Mouse (Mus musculus): ENCODE data around the gene Tec.

The Tec gene

DNA sequence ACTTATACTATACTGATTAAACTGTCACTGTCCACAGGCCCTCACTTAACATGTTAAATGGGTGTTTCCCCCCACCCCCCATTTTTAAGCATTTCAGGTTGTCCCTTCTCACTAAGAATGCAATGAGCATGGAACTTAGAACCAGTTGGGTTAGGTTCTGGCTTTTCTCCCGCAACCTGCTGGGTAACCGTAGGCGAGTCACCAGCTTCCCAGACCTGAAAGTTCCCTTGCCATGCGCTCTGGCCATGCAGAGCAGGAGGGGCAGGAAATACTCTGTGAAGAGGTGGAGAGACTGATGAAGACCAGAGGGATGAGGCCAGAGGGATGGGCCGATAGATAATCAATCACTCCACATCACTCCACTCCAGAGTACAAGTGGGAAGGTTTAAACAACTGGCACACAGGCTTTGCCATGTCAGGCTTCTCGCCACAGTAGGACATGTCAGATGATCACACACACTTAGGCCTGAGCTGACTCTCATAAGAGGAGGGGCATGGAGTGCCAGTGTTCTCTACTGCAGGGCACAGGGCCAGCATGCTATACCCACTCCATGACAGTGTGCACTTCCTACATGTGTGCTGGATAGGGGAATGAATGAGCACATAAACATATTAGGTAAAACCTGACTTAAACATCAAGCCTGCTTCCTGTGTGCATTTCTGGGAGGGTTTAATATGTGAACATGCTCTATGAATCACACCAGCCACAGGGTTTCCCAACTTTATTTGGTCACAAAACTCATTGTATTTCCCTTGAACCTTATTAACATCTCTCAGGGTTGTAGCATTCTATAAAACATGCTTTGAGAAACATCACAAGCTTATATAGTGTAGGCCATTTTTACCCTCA is 13.9 kb downstream of the Tec start:
- no peak for DNase-seq (ENCODE audit: inconsistent age in 2 of 2, low spot score in 1 of 2)

DNA sequence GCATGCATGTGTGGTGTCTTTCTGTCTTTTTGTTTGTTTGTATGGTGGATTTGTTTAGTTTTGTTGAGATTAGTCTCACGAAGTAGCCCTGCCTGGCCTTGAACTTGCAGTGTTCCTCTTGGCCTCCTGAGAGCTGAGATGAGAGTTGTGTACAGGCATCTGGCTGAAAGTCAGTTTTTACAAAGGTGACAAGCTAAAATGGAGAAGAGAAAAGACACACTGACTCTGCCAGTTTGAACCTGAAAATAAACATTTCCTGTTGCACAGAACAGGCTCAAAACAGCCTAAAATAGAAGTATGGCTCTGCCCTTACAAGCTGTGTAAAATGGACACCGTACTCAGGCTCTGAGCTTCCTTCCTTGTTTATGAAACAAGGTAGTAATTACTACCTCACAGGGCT is 14.9 kb downstream of the Tec start:
- DNase-seq (ENCODE audit: inconsistent age in 2 of 2, low spot score in 1 of 2): no peak

DNA sequence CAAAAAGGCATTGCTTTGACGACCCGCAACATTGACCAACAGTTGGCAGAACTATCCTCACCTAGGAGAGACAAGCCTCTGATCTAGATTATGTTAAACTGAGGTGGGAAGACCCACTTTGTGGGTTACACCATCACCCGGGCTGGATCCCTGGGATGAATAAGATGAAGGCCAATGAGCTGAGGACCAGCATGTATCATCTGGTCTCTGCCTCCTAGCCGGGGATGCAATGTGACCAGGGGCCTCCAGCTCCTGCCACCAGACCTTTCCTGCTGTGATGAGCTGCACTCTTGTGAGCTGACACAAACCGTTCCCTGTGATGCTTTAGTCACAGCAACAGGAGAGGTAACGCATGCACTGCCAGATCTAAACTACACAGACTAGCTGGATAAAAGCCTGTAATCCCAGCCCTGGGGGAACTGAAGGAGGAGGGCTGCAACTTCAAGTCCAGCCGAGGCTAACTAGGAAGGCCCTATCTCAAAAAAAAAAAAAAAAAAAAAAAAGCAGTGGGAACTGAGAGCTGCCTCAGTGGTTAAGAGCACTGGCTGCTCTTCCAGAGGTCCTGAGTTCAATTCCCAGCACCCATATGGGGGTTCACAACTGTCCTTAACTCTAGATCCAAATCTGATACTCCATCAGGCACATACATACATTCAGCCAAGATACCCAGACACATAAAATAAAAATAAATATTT is 15.8 kb downstream of the Tec start:
- DNase-seq (ENCODE audit: inconsistent age in 2 of 2, low spot score in 1 of 2): no peak

DNA sequence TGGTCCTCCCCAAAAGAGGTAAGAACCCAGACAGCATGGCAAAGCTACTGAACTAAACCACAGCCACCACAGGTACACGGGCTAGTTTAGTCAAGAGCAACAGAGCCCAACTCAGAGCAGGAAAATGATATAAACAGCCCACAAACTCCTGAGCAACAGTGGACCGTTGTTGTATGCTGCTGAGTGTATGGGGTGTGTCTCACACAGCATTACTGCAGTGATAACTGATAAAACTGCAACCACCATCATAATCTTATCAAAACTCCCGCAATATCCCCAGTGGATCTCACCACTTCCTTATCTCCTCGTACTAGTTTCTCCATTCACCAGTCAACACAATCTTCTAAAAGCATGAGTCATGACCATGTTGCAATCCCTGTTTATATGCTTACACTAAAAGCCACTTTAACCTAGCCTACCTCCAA is 16.6 kb downstream of the Tec start:
- peak in 1 of 2 experiments; percentile 45 for DNase-seq (ENCODE audit: inconsistent age in 2 of 2, low spot score in 1 of 2)

DNA sequence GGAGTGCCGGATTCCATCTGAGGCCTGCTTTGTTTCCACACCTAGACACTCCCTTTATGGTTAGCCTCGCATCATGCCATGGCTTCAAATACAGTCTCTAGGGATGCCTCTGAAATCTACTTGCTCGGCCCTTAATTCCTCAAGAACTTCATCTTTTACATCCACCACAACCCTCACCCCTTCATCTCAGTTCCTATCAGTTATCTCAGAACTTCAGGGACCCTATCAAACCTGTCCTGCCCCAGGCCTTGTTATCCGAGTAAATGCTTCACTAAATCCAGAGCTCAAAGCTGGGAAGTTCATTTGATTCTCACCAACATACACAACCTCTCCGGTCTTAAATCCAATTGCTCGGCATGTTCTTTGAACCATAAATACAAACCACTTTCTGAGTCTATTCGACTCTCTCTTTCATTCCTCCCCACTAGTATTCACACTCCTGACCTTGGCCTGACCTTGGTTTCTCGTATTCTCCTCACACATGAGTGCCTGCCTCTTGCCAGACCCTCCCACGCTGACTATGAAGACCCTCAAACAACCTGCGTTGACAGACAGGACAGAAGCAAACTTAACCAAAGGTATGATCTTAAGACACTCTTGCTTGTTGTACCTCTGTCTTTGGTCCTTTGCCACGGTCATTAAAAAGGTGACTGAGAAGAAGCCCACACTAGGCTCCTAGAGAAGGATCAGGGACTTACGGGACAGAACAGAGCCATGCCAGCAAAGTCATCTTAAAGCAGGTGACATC is 17.2 kb downstream of the Tec start:
- DNase-seq (ENCODE audit: inconsistent age in 2 of 2, low spot score in 1 of 2): no peak

DNA sequence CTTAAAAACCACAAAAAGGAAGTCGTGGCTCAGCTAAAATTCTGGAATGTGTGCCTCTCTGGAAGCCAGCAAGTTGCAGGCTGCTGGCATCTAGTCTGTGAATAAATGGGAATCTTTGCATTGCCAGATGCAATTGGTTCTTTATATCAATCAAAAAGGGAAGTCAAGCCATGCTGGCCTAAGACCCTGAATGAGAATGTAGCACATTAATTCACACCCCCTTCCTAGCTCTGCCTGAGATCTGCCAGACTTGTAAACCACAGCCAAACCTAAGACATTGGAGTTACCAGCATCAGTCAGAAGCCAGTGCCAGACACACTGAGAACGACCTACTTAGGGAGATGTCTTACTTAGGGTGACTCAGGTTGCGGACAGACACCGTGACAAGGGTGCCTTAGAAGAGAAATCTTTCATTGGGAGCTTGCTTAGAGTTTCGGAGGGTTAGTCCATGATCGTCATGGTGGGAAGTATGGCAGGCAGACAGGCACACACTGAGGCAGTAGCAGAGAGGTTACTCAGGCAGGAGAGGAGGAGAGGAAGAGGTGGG is 19.3 kb downstream of the Tec start:
- no peak for DNase-seq (ENCODE audit: inconsistent age in 2 of 2, low spot score in 1 of 2)

DNA sequence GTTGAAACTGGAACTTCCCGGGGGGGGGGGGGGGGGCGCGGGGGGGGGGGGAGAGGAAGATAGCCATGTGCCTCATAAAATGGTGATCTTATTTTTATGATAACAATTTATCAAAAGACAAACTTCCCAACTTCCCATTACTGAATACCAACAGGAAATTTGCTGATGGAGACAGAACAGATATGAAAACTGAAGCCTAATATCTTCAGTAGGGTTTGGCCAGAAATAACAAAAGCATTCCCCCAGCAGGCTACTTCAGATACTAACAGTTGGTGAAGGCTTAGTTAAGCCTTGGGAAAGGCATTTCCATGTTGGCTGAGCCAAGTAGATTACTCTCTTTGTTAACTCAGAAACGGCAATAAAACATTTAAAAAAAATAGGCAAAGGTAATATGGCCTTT is 21.6 kb downstream of the Tec start:
- no peak for DNase-seq (ENCODE audit: inconsistent age in 2 of 2, low spot score in 1 of 2)

DNA sequence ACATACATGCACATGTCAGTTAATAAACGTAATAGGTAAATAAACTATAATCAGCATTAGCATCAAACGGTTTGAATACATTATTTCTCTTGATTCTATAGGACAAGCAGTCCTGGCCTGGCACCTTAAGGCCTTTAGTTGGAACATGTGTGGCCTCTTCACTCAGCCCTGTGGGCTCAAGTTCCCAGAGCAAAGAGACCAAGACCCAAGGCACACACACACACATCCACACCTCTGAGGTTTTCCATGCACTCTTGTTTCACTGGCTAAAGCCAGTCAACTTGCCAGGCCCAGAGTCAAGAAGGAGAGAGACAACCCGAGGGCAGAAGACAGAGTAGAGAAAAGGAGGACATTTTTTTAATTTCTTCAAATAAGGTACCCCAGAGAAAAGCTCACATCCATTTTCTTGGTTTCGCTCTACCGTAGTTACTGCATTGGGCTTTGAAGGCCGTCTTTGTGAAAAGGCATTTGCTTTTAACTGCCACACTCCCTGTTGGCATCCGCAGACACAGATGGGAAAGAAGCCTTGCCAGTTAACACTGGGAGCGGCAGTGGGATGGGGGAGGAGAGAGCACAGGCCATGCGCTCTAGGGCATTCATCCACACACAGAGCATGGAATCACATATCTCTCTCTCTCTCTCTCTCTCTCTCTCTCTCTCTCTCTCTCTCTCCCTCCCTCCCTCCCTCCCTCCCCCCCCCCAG is 22.2 kb downstream of the Tec start:
- no peak for DNase-seq (ENCODE audit: inconsistent age in 2 of 2, low spot score in 1 of 2)

DNA sequence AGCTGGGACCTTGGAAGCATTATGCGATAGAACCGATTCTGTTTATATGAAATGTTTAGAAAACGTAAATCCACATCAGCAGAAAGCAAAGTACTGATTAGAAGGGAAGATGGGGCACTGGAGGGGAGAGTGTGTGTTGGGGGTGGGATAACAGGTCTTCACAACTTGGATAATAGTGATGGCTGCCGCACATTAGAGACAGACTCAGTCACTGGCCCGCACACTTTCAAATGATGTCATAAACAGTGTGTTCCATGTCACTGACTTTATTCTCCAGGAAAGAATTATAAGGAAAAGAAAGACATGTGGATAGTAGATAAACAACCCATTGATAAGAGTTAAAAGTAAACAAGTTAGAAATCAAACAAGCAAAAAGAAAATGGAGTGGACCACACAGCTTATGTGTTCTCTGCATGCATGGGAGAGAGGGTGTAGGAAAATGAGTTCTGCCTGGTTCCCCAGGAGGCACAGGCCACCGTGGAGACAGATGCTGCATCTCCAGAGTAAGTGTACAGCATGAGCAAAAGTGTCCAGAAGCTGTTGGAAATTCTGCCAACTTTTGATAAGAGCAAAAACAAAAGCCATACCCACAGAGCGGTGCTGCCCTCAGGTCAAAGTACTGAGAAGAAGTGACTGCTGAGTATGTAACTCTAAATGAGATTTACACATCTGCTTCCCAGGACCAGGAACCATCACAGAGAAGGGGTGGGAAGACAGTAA is 23.3 kb downstream of the Tec start:
- DNase-seq (ENCODE audit: inconsistent age in 2 of 2, low spot score in 1 of 2): no peak

DNA sequence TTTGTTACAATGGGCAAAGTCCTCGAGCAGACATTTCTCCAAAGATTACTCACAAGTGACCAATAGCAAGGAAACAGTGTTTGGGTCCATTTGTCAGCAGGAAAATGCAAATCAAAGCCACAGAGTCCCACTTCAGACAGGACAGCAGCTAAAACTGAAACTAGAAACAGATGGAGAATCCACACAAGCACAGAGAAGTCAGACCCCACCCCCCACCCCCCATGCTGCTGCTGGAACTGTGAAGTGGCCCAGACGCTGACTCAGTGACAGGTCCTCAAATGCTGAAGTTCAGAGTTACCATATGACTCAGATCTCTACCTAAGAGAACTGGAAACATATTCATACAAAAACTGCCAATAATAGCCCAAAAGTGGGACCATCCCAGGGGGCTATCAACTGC is 24.0 kb downstream of the Tec start:
- DNase-seq (ENCODE audit: inconsistent age in 2 of 2, low spot score in 1 of 2): no peak

DNA sequence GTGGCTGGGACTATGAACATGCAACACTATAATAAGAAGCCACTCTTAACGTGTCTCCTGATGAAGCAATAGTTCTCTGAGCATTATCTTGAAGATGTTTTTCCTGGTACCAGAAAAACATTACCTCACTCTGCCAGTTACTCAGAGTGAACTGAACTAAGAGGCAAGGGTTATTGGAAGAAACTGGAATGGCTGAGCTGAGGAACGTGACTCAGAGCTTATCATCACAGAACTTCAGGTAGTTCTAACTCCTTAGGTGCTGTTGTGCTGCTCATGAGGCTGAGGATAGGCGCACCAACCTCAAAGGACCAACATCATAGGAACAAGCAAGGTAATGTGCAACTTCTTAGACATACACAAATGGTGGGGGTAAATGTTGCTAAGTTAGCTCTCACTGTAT is 28.6 kb downstream of the Tec start:
- no peak for DNase-seq (ENCODE audit: inconsistent age in 2 of 2, low spot score in 1 of 2)

DNA sequence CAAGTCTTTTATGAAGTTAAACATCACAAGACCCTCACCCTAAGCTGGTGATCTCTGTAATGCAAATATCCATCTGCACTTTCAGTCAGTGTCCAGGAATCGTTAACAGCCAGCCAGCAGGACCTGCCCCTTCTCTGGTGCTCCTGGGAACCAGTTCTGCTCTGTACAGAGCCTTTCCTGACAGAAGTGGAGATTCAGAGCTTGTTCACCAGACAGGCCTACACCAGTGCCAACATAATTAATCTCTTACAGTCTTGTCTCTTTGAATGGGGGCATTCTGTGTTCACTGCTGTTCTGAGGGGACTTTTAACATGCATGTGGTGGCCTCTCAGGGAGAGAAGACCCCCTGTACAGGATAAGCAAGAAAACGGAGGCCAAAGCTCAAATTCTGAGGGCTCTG is 29.3 kb downstream of the Tec start:
- no peak for DNase-seq (ENCODE audit: inconsistent age in 2 of 2, low spot score in 1 of 2)

DNA sequence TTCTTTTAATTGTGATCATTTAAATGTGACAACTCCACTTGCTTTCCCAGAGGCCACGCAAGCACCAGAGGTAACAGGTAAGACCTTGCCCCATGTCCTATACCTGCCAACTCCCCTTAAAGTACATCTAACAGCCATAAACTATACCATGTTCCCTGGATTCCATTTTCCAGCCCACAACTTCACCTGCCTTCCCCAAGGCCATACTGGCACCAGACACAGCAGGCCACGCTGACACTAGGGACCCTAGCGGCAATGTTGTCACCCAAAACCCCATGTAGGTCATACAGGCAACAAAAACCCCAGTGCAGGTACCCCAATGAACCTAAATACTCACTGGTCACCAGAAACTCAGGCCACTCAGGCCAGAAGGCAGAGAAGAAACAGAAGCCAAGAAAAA is 32.6 kb downstream of the Tec start:
- DNase-seq (ENCODE audit: inconsistent age in 2 of 2, low spot score in 1 of 2): no peak

DNA sequence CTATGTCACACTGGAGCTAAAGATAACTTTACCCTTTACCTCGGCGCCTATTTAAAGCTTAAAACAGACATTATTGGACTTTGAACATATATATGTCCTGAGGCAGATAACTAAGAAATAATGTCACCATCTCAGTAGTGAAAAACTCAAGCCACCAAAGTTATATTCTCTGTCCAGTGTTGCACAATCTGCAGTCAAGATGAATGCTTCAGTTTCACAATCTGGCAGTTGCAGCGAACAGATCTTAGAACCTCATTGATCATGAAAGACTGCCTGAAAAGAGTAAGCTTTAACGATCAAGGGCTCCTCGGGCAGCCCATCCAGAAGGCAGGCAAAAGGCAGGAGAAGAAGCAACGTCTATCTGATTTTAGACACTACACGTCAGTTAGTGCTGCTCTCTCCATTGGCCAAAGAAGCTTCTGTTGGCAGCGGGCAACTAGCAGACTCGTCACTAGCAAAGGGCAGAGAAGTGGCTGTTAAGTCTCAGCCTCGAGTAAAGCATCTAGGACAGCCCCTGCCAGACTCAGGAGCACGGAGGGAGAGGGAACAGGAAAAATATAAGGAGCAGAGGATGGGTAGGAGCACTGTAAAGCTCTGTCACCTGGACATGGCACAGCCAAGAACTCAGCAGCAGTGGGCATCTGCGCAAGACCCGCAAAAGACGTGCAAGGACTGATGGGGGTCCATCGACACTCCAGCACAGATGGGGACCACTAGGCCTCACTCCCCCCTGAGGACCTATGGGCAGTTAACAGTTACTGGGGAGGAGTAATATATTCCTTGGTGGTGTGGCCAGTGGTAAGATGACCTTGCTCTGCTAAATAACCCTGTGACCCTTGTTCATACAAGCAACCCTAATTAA is 35.1 kb downstream of the Tec start:
- peak in 1 of 2 experiments; percentile 65 for DNase-seq (ENCODE audit: inconsistent age in 2 of 2, low spot score in 1 of 2)

DNA sequence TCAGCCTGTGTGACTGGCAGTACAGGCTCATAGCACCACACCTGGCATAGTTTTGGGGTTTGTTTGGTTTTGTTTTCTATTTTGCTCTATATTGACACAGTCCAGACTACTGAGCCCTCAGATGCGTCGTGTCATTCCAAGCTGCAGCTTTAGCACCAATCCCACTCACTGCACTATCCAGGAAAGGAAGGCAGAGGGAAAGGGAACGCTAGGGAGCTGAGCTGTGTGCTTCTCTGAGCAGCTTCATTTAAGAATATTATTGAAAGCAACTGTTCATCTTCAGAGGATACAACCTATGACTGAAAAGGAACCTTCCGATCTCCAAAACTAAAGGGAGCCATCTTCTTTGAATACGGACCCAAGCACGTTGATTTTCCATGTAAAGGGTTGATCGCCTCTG is 36.1 kb downstream of the Tec start:
- no peak for DNase-seq (ENCODE audit: inconsistent age in 2 of 2, low spot score in 1 of 2)

DNA sequence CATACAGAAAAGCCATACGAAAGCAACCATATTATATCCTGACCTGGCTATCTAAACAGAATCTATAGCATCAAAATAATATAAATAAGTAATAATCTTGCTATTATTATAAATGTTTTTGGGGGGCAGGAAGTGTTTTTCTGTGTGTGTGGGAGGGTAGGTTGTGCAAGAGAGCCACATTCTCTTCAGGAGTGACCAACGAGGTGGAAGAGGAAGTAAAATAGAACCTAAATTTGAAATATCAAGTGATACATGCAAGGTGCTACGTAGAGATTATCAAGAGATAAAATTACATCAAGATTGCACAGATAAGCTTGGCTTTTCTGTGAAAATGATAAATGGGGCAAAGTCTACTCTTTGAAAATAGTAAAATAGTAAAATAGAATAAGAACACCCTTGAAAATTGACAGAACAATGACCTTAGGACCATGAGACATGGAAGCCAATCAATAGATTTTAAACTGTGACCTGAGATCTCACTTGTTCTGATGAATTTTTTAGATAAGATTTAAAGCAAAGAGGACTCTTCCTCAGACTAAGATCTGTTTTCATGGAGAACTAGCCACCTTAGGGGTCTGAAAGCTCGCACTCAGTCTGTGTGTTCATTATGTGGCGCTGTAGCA is 37.2 kb downstream of the Tec start:
- no peak for DNase-seq (ENCODE audit: inconsistent age in 2 of 2, low spot score in 1 of 2)

DNA sequence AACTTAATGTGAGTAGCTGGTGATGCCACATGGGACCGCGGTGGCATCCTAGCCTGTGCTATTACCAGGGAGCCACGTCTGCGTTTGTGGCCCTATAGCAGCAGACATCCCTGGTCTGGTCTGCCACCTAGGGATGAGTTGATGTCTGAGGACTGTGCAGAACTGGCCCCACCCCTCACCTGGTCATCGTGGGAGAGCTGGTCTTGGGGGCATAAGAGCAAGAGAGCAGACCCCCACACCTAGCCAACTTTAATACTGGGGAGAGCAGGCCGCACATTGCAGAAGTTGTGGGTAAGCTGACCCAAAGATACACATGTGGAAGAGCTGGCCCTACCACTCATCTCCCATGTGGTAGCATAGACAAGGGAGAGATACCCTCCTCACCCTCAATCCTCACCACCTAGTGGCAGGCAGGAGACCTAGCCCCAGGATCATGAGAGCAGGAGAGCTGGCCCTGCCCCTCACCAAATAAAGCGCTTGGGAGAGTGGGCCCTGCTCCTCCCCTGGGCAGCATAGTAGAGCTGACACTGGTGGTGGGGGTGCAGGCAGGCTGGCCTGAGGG is 38.7 kb downstream of the Tec start:
- no peak for DNase-seq (ENCODE audit: inconsistent age in 2 of 2, low spot score in 1 of 2)

DNA sequence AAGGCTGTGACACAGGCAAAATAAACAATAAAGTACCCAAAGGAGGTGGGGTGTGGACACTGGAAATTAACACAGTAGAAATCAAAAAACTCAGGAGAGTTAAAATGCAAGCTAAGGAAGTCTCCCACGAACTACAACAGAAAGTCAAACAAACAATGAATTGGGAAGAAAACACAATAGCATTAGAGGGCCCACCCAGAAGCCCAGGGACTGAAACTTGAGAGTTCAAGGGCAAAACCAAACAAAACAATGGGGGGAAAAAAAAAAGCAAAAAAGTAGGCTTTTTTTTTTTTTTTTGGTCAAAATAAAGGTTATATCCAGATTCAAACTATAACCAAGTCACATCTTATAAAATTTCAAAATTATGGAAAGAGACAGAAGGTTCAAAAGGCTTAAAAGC is 39.9 kb downstream of the Tec start:
- no peak for DNase-seq (ENCODE audit: inconsistent age in 2 of 2, low spot score in 1 of 2)

DNA sequence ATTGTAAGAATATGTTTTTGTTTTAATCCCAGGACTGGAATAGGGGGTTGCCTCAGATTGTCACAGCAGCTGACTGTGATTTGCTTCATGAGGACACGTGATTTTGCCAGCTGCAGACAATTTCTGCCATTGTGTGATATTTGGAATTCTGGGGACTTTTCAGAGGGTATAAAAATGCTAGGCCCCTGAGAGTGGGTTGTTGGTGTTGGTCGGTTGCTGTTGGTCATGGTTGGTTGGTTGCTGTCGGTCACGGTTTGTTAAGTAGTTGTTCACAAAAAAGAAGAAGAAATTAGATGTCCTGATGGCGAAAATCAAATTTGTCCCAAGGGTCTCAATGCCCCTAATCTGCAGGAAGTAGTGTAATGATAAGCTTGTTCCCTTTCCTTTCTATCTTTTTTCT is 40.8 kb downstream of the Tec start:
- no peak for DNase-seq (ENCODE audit: inconsistent age in 2 of 2, low spot score in 1 of 2)
